Mouse (Mus musculus) bone marrow, adult 2 months (tissue): Measurements from ENCODE around the gene Lingo1. TPM values are rescaled to one million over a fixed set of nuclear protein-coding genes. Genes with fewer than 3 reads are reported as not detected.

ENCODE experiments used
- H3K27ac ChIP-seq: fragments of 200-500 bp; 2 replicates; pipeline ENCODE4 v1.5.1; 2012; ENCODE audit warnings: low read depth, mild to moderate bottlenecking, control low read depth, inconsistent platforms, low read length; ENCODE audit not compliant: control insufficient read depth, poor library complexity, insufficient read depth
- H3K4me1 ChIP-seq: fragments of 200-500 bp; 2 replicates; pipeline ENCODE4 v1.6.1; 2011; ENCODE audit warnings: low read length; ENCODE audit not compliant: control insufficient read depth, insufficient read depth
- H3K4me3 ChIP-seq: fragments of 200-500 bp; replicated peaks from 2 replicates; pipeline ENCODE3; 2011; ENCODE audit warnings: mild to moderate bottlenecking, low read depth, low read length, control low read depth; ENCODE audit not compliant: control insufficient read depth
- CTCF ChIP-seq: fragments of 200-500 bp; IDR thresholded peaks from 2 replicates; pipeline ENCODE4 v1.5.1; 2011; ENCODE audit warnings: low read length, control low read depth; ENCODE audit not compliant: control insufficient read depth, insufficient read depth
- POLR2A ChIP-seq: fragments of 200-500 bp; IDR thresholded peaks from 2 replicates; pipeline ENCODE4 v1.6.1; 2011; ENCODE audit warnings: low read depth, mild to moderate bottlenecking, control low read depth, low read length, borderline replicate concordance; ENCODE audit not compliant: control insufficient read depth
- WGBS: fragments of 180-500 bp; shearing (Covaris S2); methylation state at CpG from one replicate; pipeline ENCODE4 v1.1.7; 2018; 5-methylcytosine and 5-hydroxymethylcytosine counted together
- polyA plus RNA-seq: library from polyadenylated mRNA; stranded (reverse); fragments of >200 nt; gene quantifications from 2 replicates; pipeline ENCODE4 v1.2.4, GENCODE M21; 2011; ENCODE audit warnings: low replicate concordance; ENCODE audit not compliant: missing spikeins, insufficient read depth, insufficient read length

Lingo1 gene
- polyA plus RNA-seq, 1 experiment, result 0.87 TPM

DNA sequence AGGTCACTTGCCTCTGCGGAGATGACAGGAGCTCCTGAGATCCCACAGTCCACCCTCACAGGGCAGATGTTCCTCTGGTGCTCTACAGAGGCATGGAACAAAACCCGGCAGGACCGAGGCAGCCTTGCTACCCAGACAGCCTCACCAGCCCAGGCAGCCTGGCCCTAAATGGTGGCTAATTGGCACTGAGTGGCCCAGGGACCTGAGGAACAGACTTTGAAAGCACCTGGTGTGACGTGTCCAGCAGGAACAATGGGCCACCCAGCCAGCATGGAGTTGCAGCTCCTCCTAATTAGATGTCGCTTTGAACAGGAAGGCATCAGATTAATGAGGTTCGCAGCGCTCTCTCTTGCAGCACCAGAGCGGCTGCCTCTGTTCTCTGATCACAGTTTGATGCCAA lies 95.4 kb downstream of the Lingo1 start:
- Histone ChIP-seq H3K27ac (no peak overlapping the region), H3K4me3 (no peak overlapping the region), H3K4me1 (no peaks in the 10 kb centered on the region; the same call in 1 of the 2 replicates)
- WGBS, result 81% methylated on average over 8 of the region's 8 CpGs
- TF ChIP-seq POLR2A (no peak), CTCF (no peak)

DNA sequence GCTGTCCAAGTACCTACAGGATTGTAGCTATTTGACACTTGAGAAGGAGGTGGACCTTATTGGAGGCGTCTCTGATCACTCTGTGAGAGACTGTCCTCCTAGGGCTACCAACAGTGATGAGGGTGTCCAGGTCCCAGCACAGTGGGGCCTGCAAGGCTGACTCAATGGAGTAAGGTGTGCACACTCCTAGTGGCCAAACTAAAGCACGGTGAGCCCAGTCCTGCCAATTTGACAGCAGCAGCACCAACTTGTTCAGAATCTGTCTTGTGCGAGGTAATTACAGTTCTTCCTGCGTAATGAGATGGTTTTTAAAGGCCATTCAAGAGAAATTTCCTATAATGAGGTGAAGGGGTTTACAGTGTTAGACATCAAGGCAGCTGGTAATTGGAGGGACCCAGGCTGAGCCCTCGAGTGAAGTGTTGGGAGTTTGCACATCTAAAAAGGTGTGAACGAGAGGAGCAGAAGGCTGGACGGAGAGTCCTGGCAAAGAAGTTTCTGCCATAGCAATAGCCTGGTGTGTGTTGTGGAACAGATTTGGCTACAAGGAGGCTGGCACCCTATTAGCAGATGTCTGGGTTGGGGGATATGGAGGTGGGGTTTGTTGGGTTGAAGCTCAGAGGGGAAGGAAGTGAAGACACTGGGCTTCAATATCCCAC lies 97.4 kb downstream of the Lingo1 start:
- no peak overlapping the region for H3K27ac ChIP-seq
- H3K4me1 ChIP-seq, result no peaks in the 10 kb centered on the region; the same call in 1 of the 2 replicates
- no peak overlapping the region for H3K4me3 ChIP-seq
- WGBS, result 69% methylated on average over 7 of the region's 7 CpGs
- no peak for TF ChIP-seq CTCF
- no peak for TF ChIP-seq POLR2A

DNA sequence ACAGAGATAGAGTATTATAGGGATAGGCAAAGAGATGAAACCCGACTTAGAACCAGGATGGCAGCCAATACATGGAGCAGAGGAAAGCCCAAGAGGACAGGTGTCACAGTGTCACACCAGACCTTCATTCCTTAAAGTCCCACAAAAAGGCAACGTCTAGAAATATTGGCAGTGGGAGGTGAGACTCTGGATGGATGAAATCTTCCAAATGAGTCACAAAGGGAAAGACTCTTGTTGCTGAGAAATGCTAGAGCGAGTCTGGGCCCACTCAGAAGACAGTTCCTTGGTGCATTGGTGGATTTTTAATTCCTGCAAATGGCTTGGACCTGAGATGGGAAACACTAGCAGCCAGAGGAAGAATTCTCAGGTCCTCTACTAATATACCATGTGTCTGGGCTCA lies 102.2 kb downstream of the Lingo1 start:
- WGBS, result 66% methylated on average over 3 of the region's 3 CpGs
- Histone ChIP-seq H3K4me1 (no peaks in the 10 kb centered on the region; the same call in 1 of the 2 replicates), H3K4me3 (no peak overlapping the region), H3K27ac (no peak overlapping the region)
- no peak for TF ChIP-seq POLR2A
- TF ChIP-seq CTCF, result no peak

DNA sequence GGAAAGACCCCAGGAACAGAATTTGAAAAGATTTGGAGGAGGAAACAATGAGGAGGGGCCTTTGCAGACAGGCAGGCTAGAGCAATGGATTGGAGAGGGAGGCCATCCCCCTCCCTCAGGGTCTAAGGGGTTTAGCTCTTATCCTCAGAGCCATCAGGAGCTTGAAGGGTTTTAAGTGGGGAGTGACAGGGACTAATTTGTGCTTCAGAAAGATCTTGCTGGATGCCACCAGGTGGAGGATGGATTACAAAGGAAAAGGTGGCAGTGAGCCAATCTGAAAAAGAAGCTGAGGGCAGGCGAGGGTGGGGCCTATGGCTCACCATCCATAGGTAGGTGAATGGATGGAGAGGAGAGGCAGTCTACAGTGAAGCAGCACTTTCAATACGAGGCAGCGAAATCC lies 105.0 kb downstream of the Lingo1 start:
- H3K4me1 ChIP-seq, result no peaks in the 10 kb centered on the region; the same call in 1 of the 2 replicates
- TF ChIP-seq CTCF, result no peak
- TF ChIP-seq POLR2A, result no peak
- WGBS, result 71% methylated on average over 3 of the region's 3 CpGs
- H3K4me3 ChIP-seq, result no peak overlapping the region
- no peak overlapping the region for H3K27ac ChIP-seq

DNA sequence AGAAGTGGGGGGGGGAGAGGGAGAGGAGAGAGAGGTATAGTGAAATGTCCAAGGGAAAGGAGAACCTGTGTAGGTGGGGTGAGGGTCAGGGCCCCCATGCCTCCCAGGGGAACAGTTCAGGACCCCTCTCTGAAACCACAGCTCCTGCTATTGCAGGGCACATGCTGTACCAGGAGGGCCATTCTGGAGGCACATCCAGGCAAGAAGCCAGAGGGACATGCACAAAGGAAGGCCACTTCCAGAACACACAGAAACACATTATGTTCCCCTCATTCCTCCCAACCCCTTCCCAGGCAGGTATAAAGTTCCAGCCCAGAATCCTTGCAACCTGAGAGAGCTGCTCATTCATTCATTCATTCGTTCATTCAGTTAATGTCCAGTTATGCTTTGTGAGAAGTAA lies 105.6 kb downstream of the Lingo1 start:
- Histone ChIP-seq H3K4me3 (no peak overlapping the region), H3K4me1 (no peaks in the 10 kb centered on the region; the same call in 1 of the 2 replicates), H3K27ac (no peak overlapping the region)
- WGBS, result 57% methylated on average over 1 of the region's 1 CpGs
- TF ChIP-seq POLR2A, result no peak
- no peak for TF ChIP-seq CTCF

DNA sequence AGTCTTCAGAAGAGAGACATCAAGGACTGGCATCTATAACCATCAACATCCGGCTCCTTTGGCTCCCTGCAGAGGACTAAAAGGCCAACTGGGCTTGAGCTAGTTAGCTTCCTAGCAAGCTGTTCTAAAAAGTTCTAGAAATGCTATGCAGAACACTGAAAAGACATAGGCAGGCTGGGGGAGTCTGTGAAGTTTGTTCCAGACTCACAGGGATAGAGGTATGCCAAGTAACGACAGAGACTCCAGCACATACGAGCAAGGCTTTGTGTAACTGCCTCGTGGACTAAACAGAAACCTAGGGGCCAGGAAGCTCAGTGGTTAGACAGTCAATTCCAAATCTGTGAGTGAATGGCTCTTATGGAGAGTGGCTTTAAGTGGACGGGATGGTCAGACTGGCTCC lies 108.8 kb downstream of the Lingo1 start:
- no peak overlapping the region for H3K4me3 ChIP-seq
- WGBS, result 68% methylated on average over 5 of the region's 5 CpGs
- H3K4me1 ChIP-seq, result no peaks in the 10 kb centered on the region; the same call in 1 of the 2 replicates
- TF ChIP-seq POLR2A (no peak), CTCF (no peak)
- no peak overlapping the region for H3K27ac ChIP-seq

DNA sequence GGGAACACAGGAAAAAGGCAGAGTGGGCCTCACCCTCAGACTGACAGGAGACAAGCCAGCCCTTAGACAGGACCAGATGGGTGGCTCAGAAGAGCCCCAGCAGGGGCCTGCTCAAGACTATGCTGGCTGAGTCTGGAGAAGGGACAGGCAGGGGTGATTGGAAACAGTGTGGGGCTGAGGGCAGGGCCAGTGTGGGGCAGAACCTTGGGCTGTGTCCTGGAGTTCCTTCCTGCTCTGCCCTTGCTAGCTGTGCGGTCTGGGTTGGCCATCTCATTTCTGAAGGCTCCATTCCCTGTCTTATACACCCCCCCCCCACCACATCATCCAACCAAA lies 109.2 kb downstream of the Lingo1 start:
- TF ChIP-seq CTCF (no peak), POLR2A (no peak)
- Histone ChIP-seq H3K4me3 (no peak overlapping the region), H3K4me1 (no peaks in the 10 kb centered on the region; the same call in 1 of the 2 replicates), H3K27ac (no peak overlapping the region)
- 80% methylated on average over 1 of the region's 1 CpGs for WGBS

DNA sequence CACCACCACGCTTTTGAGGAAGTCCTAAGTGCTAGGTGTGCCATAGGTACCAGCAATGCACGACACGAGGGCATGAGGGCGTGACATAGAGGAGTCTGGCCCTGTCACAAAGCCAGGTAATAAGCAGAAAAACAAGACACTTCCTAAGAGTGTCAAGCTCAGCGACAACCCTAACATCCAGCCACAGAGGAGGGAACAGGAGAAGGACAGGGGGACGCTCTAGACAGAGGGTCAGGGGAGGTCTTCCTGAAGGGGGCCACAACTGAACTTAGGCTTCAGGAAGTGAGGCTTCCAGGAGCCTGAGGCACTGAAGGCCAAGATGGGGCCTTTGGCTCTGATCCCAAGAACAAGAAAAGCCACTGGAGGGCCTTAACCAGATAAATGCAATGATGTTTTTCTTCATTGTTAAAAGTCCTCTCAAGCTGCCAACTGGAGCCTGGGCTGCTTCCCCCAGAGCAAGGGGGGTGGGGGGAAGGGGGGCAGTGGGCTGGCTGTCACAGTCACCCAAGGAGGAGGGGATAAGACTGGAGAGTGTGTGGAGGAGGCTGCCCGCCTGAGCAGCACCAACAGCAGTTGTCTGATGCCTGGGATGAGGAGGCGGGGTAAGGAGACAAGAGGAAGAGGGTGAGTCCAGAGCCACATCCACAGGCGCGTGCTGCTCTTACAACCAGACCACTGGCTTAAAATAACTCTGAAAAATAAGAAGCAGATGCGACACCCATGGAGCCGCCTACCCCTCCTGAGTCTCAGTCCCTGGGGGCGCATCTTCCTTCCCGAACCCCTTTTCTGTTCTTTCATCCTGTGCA lies 109.7 kb downstream of the Lingo1 start:
- Histone ChIP-seq H3K4me1 (no peaks in the 10 kb centered on the region; the same call in 1 of the 2 replicates), H3K4me3 (no peak overlapping the region), H3K27ac (no peak overlapping the region)
- 21% methylated on average over 14 of the region's 14 CpGs for WGBS
- TF ChIP-seq CTCF (no peak), POLR2A (no peak)

DNA sequence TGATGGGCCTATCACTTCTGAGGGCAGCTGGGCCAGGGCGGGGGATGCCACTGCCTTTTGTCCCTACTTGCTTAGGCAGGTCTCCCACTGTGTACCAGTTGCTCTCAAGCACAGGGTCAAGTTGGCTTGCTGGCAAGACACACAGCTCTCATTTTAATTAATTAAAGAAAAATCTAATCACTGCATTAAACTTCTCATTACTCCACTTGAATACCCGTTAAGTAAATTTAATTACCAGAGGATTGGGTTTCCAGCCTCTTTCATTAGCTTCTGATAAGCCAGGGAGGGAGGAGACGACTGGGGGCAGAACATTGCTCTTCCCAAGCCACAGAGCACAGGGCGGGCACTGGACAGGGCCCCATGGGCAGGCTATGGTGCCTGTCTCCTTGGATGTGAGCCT lies 113.4 kb downstream of the Lingo1 start:
- TF ChIP-seq POLR2A, result no peak
- no peak for TF ChIP-seq CTCF
- WGBS, result 61% methylated on average over 4 of the region's 4 CpGs

More for the DNA sequence above, 113.4 kb downstream of the Lingo1 start:
- no peak overlapping the region for H3K4me3 ChIP-seq
- H3K27ac ChIP-seq, result no peak overlapping the region
- H3K4me1 ChIP-seq, result no peaks in the 10 kb centered on the region; the same call in 1 of the 2 replicates
